Mouse (Mus musculus) adrenal gland, postnatal 36 days (tissue): ENCODE measurements around the gene Spag7. TPM values are rescaled to one million over a fixed set of nuclear protein-coding genes. Genes with fewer than 3 reads are reported as not detected.
A peak's percentile ranks its signal among the peaks of the same experiment; 100 is the strongest.

Experiments used
- DNase-seq, 2 experiments: peaks; one replicate each; pipeline ENCODE4 v3.0.0; 2021; ENCODE audit warnings: mixed read lengths in 1 of 2
- long read RNA-seq, 2 experiments: library from polyadenylated mRNA; stranded (forward); transcript quantifications; one replicate each; pipeline ENCODE4 v2.0.0; 2021; ENCODE audit warnings: borderline sequencing depth in 2 of 2
- total RNA-seq, 2 experiments: library from RNA; stranded (reverse); gene quantifications; 2 replicates each; pipeline ENCODE4 v1.2.3; 2021

The Spag7 gene
- 10 to 100 TPM; 87.1 to 88.1 TPM for total RNA-seq
- long read RNA-seq, experiment 1, transcript Spag7-201 (7 exons, 1,159 nt), result major isoform, 82 of 112 reads
- long read RNA-seq, experiment 1, partial matches to known transcripts, result 2 of 112 reads
- long read RNA-seq, experiment 1, other reads (novel, unspliced or antisense), result 27 of 112 reads
- long read RNA-seq, experiment 2, transcript Spag7-201 (7 exons, 1,159 nt), result major isoform, 40 of 43 reads
- long read RNA-seq, experiment 2, partial matches to known transcripts, result 0 of 43 reads
- long read RNA-seq, experiment 2, other reads (novel, unspliced or antisense), result 3 of 43 reads

DNA sequence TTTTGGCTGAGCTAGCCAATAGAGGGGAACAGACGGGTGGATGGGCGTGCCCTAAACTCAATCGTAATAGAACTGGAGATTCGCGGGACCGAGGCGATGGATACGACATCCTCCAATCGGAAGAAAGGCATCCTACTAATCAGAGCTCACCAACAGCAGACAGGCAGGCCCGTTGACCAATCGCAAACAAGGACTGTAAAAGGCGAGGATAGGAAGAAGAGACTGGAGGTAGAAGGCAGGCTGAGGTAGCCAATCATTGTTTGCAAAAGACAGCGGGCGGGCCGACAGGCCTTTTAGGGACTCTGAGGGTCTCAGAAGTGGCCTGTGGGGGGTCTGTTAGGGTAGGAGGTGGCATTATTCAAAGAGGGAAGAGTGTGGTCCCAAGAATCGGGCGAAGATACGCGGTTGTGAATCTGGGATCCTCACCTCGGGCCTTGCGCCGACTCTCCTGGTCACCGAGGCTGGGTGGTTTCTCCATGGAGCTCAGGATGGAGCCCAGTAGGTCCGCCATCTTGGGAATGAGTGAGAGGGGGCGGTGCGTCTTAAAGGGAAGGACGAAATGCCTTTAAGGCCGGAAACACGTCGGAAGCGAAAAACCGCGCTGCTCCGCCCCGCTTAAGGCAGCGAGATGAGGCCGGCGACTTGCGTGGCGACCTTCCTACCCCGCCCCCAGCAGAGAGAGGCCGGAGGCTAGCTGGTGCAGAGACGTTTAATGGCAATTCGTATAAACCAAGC lies at the start of gene Spag7:
Spag7 (minus strand) TSS at position 646 of the 735 bp plus-strand sequence.
- DNase-seq, result peak; percentile 95 to 96

DNA sequence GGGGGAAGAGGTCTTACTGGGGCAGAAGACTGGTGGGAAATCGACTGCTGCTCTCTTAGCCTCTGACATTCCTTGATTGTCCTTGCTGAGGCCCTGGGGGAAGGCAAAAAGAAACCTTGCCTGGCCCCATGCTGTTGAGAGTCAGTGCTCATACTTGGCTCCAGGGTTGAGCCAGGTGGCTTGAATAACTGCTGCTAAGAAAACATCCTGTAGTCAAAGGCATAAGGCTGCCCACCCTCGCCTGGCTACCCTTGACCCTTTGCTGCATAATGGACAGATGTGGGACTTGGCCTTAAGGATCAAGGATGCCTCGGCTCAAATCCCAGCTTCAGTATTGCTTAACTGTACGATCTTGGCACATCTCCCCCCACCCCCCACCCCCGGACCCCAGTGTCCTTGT lies 49.3 kb upstream of the Spag7 start:
- DNase-seq, result peak; percentile 56 to 63

DNA sequence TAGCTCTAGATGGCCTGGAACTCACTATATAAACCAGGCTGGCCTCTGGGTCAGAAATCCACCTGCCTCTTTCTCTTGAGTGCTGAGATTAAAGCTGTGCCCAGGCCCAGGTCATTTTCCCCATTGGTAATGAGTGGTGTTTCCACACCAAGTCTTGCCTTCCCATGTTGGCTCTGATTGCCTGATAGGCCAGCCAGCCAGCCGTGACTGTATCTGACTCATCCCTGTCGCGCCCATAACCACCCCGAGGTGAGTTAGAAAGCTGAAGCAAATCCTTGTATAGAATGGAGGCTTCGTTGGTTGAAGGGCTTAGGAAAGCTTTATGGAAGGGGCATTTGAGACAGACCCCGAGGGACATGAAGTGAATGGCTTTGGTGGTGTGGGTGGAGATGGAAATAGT lies 46.6 kb upstream of the Spag7 start:
- peak; percentile 57 to 75 for DNase-seq

DNA sequence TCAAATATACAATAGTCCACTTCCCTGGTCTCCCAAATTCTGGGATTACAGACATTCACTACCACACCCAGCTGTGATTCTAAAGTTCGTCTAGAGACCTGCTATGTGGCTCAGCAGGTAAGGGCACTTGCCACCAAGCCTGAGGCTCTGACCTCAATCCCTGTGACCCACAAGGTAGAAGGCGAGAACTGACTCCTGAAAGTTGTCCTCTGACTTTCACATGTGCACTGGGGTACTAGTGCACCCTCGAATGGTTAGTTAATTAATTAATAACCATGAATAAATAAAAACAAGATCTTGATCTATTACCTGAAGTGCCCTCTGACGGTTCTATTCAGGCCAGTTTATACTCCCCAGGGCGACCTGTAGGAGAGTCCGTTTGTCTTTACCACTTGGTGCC lies 44.0 kb upstream of the Spag7 start:
- no peak for DNase-seq

DNA sequence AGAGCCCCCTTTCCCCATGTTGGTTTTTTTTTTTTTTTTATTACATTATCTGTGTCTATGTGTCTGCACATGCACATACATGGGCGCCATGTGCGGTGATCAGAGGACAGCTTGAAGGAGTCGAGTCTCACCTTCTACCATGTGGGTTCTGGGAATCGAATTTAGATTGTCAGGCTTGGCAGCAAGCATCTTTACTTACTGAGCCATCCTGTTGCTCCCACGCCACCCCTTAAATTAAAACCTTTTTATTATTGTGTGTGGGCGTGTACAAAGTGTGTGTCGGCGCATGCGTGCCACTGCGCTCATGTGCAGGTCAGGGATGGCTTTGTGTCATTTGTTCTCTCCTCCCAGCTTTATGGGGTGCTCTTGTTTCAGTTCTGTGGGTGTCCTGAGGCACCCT lies 41.8 kb upstream of the Spag7 start:
- DNase-seq, result no peak

DNA sequence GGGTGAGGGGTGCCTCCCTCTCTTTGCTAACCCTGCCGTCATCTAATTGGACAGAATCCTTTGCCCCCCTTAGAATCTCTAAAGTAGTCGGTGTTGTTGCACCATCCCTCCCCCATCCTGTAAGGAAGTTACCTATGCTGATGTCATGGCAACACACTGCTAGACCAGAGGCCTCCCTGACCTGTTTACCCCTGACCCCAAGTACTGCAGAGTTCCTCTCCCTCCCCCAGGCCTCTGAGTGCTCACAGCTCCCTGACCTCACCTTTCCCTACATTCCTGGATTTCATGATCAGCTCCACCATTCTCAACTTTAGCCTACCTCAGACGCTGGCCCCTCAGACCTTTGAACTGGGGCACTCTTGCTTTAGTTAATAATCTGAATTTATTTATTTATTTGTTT lies 36.9 kb upstream of the Spag7 start:
- DNase-seq, result no peak

DNA sequence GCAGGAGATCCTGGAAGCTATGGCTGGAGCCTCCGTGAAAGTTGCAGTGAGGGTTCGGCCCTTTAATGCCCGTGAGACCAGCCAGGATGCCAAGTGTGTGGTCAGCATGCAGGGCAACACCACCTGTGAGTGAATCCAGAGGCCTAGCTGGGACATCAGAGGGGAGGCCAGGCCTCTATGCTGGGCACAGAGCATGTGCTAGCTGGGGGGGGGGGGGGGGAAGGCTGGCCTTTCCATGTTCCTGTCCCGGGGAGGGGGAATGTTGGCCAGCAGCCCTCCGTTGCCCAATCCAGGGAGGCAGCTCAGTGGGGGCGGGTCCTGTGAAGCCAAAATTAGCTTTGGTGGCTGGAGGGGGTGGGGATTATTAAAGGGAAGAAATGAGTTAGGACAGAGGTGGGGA lies 33.6 kb upstream of the Spag7 start:
- DNase-seq, result peak in 1 of 2 experiments; percentile 63

DNA sequence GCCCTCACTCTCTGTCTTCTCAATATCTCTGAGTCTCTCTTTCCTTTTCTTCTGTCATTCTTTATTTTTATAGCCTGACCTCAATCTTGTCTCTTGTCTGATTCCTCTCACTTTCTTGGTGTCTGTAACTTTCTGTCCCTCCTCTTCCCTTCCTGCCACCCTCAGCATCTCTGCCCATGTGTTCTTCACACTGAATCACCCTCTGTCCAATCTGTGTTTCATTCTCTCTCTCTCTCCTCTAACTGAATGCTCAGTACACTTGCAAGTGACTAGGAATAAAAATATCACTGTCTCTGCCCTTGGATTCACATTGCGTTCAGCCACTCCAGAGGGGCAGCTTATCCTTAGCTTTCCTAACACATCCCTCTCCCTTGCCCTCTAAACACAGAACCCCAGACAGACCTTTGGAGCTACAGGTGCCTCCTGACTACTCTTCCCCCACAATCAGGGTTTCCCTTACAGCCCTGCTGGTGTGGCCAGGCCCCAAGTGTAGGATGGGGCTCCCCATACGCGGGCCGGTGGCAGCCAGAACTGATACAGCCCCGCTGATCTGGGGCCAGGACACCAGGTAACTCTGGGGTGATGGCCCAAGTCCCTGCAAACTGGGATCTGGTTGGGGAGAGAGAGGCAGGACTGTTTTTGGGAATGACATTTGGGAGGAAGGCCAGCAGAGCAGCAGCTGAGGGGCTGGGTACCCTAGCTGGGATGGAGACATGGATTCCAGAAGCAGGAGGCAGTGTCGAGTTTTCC lies 32.9 kb upstream of the Spag7 start:
- no peak for DNase-seq

DNA sequence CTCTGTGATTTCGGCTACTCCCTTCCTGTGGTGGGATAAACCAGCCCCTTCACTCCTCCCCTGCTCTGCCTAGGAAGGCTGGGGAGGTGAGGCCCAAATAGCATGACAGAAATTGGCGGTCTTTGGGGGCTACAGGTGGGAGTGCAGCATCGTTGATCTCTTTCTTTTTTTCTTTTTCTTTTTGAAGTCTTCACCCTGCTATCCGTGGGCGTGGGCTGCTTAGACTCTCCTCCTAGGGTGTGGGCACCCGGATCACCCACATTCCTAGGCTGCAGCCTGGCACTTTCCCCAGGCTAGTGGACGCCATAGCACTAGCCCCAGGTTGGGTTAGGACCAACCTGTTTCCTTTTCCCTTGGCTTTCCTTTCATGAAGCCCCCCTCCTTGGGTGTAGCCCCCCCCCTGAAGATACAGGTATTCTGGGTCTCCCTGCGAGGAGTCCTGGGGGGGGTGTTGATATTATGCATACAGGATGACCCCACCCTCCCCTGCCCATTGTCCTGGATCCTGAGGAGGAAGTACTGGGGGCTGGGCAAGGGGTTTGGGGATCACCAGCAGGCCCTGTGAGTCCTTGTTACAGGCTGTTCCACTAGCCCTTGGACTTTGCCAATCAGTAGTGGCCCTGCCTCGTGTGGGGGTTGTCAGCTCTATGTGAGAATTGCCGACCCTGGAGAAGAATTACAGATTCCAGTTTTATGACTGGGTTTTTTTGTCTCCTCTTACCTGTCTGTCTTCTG lies 32.2 kb upstream of the Spag7 start:
- no peak for DNase-seq

DNA sequence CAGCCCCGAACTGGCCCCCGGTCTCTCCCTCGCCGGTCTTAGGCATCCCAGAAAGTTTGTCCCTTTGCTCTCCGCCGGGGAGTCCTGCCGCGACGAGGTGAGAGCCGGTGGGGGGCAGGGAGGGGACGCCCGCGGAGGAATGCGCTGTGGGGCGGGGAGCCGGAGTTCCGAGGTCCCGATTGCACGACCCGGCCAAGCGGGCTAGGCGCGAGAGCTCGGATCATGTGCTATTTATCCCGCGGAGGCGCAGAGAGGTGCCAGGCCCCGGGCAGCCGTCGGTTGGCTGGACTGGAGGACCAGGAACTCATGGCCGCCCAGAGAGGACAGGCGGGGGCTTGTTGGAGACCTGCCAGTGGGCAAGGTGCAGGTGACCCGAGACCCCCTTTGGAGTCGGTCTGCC lies 31.4 kb upstream of the Spag7 start:
- peak; percentile 76 to 87 for DNase-seq

DNA sequence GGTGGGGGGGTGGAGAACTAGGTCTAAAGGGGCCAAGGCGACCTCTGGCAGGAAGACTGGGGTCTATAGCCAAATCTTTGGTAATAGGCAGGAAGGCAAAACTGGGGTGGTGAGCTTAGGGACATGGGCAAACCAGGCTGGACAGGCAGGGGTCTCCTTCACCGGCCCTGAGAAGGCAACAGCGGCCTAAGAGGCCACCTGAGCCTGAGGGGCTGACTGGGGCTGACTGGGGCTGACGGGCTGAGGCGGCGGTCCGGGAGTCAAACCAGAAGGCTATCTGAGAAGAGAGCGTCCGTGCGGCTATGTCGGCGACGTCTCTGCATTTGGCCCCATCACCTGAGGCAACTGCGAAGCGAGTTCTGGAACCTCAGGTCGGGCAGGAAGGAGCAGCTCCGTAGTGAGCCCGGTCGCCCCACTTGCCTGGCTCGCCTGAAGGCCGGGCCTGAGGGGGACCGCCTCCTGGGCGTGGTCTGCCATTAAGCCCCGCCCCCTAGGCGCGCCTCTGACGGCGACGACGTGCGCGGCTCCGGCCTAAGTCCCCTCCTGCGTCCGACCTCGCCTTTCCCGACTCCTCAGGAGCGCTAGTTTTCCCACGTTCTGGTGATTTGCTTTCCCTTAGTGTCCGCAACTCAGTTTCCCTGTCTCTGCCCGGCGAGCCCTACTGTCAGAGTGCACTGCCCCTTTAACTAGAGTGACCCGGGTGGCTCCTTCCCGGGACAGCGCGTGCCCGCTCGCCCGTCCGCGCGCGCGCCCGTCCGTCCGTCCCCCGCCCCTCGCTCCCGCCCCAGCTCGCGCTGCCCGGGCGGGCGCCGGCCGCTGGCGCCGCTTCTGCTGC lies 30.7 kb upstream of the Spag7 start, which contains the start of the genes Inca1 and Kif1c:
Inca1 (minus strand) TSS at position 434 of the 835 bp plus-strand sequence.
Kif1c (plus strand) TSS at position 827 of the 835 bp plus-strand sequence.
- peak; percentile 96 to 98 for DNase-seq

DNA sequence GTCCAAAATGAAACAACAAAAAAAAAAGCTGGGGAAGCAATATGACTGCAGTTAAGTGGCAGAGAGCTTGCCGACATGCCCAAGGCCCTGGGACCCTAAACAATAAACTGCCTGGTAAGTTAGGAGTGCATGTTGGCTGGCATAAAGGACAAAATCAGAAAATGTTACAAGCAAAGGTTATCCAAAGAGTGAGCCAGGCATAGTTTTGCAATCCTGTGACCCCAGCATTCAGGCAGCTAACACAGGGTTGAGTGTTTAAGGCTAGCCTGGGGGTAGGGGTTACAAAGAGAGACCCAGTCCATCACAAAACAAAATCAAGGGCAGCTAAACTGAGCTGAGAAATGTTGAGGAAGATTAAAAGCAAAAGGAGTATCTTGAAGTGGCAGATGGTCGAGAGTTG lies 29.8 kb upstream of the Spag7 start:
- DNase-seq, result no peak

DNA sequence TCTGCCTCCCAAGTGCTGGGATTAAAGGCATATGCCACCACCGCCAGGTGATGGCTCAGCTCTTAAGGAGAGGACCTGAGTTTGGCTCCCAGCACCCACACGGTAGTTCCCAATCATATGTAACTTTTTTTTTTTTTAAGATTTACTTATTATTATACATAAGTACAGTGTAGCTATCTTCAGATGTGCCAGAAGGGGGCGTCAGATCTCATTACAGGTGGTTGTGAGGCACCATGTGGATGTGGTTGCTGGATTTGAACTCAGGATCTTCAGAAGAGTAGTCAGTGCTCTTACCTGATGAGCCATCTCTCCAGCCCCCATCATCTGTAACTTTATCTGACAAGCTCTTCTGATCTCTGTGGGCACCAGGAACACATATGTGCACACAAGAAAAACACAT lies 28.2 kb upstream of the Spag7 start:
- DNase-seq, result no peak

DNA sequence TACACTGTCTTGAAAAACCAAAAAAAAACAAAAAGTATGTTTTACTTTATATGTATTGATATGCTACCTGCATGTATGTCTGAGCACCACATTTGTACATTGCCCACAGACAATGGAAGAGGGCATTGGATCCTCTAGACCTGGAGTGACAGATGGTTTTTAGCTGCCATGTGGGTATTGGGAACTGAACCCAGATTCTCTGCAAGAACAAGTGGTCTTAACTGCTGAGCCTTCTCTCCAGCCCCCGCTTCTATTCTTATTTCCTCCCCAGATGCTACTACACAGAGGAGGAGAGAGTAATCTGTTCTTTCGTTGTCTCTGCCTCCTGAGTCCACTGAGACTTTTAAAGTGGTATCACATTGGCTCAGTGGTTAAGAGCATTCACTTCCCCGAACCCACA lies 24.3 kb upstream of the Spag7 start:
- no peak for DNase-seq

DNA sequence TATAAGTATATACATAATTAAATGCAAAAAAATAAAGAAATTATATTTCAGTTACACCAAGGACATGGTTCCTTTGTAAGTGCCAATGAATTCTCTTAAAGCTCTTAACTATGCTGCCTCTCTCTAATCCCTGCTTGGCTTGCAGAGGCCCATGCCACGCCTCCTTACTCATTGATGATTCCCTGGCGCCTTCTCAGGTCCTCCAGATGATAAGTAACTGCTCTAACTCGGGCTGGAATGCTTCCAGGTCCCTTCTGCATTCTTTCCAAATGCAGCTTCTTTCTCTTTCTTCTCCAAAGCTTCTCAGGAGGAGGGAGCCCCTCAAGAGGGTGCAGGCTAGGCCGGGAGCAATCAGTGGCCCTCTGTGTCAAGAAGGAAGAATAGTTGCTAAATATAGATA lies 20.4 kb upstream of the Spag7 start:
- DNase-seq, result no peak

DNA sequence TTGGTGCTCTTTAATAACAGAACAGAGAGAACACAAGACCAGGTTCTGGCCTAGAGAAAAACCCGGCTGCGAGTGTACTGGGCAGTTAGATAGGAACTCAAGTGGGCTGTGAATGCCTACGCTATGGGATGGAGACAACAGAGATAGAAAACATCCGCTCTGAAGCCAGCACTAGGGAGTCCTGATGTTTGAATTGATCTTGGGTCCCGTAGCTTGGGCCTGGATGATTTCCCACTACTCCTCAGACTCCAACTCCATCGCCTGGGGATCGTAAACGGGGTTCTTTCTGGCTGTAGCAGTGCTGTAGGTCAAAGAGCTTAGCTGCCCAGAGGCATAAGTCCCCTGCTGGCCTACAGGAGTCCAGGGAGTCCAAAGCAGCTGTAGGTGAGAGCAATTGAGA lies 19.2 kb upstream of the Spag7 start:
- no peak for DNase-seq

DNA sequence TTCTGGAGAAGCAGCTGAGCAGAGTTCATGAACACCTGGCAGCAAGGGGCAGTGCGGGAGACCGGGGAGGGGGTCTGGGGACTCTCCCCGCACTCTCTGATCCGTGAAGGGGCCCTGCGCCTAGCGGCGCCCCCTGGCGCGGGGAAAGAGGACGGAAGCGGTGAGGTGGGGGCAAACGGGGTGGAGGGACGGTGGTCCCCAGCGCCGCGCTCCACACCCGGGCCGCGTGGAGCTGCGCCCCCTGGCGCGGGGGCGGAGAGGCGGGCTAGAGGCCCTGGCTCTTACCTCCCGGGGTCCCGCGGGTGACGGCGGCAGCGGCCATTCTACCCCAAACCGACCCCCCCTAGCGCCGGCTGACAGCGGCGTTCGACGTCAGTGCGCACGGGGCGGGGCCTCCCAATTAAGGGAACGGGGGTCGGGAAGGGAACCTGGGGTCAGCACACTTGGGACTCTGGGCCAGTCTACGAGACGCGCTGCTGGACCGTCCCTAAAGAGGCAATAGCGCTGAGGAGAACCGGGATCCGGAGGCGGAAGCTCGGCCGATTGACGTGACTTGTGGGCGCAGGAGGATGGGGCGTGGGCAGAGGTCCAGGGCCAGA lies 18.5 kb upstream of the Spag7 start, which contains the start of gene Camta2:
Camta2 (minus strand) TSS at position 505 of the 599 bp plus-strand sequence.
- DNase-seq, result peak; percentile 91 to 95

DNA sequence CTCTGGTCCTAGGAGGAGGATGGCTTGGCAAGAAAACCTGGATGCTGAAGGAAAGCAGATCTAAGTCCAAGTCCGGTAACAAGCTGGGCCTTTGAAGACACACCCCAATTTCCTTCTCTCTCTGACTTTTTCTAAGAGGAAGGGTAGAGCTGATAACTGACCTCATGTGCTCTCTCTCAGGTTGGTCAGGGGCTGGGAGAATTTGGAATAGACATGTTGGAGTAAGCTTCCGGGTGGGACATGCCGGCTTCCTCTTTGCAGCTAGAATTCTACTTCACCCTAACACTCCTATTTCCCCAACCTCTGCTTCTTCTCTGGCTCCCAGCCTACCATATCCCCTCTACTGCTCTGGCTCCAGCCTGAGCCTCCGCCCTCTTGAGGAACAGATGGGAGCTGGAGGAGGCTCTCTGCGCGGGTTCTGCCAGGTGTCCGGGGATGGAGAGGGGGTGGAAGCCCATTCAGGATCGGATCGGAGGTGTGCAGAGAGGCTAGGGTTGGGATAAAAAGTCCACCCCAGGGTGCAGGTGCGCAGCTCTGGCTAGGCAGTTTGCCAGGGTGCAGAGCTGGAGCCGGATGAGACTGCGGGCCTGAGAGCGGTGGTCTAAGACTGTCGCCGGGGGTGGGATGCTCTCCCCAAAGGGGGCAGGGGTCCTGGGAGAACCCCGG lies 17.8 kb upstream of the Spag7 start:
- DNase-seq, result peak; percentile 50 to 57

DNA sequence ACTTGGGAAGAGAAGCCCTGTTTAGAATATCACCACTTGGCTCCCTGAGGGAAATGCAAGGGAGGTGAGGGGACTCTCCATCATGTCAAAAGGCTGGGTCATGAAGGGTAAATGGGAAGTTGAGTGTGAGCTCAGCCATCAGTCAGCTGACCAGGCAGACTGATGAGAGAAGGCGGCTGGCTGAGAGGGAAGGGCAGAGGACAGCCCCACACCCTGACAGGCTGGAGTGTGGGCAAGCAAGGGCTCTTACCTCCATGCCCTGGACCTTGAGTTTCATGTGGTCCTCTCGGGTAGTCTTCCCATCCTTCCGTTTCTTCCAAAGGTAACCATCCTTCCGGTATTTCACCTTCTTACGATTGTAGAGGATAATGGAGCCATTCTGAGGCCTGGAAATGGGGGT lies 14.4 kb upstream of the Spag7 start:
- DNase-seq, result no peak
